Mouse (Mus musculus): ENCODE data around the gene Zdhhc18.

DNA sequence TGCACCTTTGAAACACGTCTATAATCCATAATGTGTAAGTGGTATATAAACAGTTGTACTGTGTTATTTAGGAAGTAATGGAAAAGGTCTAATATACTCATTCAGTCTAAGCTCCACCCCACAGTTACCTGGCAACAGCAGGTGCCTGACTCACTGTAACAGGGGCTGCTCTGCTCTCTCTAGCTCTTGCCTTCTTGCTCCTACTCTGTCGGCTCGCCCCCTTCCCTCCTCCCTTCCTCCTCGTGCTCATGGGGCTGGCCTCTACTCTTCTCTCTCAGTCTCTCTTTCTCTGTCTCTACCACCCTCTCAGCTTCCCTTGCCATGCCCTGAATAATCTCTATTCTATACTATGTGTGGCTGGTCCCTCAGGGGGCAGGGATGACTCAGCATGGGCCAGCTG lies 7.0 kb upstream of the Zdhhc18 start:
- TF ChIP-seq MAFK (IDR thresholded peaks at IDR 0.05; ENCODE audit: insufficient read depth, low read depth, low read length) (peak; percentile 66; the same call in 1 of the 2 replicates), CHD2 (IDR thresholded peaks at IDR 0.05; ENCODE audit: low read depth, low read length) (no peak), ZNF384 (IDR thresholded peaks at IDR 0.05; ENCODE audit: low read depth, low read length) (no peak)
